Mouse (Mus musculus): ENCODE data around the gene Elf1.

The Elf1 gene

DNA sequence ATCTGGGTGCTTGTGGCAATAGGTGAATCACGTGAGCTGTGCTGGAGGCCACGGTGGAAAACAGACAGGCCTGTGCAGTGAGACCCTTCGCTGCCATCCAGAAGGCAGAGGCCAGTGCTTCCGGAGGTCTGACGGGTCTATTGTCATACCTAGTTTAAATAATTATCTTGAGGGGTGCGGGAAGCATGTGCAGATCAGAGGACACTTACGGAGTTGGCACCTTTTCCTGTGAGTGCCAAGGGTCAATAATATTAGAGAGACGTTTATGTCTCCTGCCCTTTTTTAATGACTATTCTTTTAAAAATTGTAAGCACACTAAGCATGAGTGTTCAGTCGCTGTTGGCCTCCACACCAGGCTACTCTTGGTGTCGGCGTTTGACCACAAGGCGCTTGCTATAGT, 8.2 kb downstream of the Elf1 start:
- in situ Hi-C loops (cut with MseI, MboI), result no loop called here

DNA sequence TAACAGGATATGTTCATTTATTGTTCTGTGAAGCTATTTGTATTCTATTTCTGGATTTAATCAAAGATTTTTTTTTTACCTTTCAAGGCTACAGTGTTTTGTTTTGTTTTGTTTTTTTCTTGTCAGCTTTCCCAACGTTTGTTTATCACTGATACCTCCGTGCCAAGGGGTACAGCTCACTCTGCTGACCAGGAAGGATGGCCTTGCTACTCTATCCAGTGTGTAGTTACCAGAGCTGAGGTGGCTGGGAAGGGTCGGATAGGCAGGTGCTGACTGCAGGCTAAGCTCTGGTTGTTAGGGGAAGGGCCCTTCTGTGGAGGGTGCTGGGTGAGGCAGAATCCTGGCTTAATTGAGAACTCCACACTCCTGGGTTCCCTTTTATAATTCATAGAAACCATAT, 9.3 kb downstream of the Elf1 start:
- in situ Hi-C loops (cut with MseI, MboI), result no loop called here

DNA sequence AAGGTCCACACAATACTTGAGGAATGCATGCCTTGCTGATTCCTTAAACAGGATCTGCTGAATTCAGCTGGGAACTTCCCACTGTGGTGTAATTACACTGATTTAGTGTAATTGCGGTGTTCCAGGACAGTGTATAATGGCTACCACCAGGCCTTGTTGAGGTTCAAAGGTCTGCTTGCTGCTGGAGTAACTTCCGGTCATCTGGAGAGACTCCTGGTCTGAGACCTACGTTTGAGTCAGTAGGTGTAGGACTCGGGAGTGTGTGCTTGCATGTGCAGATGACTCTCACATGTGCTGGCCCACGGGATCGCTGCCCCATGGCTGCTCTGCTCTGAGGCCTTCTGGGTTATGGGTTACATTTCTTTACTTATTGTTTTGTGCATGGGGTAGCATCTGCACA, 13.4 kb downstream of the Elf1 start:
- in situ Hi-C loops (cut with MseI, MboI), result no loop called here

DNA sequence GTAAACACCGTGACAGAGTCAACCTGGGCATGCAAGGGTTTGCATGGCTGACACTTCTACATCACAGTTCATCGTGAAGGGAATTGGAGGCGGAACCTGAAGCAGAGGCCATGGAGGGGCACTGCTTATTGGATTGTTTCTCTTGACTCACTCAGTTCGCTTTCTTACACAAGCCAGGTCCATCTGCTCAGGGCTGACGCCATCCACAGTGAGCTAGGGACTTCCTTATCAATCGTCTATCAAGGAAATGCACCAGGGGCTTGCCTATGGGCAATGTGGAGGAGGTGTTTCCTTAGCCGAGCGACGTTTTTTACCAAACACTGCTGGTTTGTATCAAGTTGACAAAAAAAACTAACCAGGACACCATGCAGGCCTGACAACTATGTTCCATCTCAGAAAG, 18.3 kb downstream of the Elf1 start:
- in situ Hi-C loops (cut with MseI, MboI), result no loop called here

DNA sequence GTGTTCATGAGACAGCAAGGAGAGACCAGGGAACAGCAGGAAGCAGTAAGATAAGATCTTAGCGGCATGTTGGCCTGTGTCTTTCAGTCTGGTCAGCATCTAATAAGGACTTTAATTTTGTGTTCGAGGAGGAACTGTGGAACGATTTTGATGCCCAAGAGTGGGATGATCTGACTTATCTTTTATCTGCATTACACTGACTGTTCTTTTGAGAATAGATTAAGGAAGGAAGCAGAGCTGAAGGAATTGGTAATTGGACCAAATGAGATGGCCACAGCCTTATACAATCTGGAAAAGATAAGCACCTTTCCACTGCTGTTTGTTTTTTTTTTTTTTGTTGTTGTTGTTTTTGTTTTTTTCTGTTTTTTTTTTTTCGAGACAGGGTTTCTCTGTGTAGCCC, 19.8 kb downstream of the Elf1 start:
- in situ Hi-C loops (cut with MseI, MboI), result no loop called here

DNA sequence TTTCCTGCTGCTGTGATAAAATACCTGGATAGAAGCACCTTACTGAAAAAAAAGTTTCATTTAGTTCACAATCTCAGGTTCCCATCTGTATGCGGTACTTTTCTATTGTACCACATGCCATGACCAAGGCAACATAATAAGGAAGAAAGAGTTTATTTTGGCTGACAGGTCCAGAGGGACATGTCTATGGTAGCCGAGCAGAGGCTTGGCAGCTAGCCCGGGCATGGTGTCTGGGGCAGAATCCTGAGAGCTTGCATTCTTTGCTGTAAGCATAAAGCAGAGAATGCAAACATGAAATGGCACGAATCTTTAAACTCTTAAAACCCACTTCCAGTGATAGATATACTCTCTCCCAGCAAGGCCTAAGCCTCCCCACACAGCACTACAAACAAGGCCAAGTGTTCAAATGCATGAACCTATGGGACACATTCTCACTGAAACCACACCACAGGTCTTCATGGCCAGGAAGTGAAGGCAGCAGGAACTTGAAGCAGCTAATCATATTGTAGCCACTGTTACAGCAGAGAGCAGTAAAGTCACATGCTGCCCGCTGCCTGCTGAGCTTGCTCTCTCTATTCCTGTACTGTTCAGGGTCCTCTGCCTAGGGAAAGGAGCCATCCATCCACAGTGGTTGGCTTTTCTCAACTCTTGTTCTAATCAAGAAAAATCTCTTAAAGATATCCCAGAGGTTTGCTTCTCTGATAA, 22.5 kb downstream of the Elf1 start:
- in situ Hi-C loops (cut with MseI, MboI), result no loop called here

DNA sequence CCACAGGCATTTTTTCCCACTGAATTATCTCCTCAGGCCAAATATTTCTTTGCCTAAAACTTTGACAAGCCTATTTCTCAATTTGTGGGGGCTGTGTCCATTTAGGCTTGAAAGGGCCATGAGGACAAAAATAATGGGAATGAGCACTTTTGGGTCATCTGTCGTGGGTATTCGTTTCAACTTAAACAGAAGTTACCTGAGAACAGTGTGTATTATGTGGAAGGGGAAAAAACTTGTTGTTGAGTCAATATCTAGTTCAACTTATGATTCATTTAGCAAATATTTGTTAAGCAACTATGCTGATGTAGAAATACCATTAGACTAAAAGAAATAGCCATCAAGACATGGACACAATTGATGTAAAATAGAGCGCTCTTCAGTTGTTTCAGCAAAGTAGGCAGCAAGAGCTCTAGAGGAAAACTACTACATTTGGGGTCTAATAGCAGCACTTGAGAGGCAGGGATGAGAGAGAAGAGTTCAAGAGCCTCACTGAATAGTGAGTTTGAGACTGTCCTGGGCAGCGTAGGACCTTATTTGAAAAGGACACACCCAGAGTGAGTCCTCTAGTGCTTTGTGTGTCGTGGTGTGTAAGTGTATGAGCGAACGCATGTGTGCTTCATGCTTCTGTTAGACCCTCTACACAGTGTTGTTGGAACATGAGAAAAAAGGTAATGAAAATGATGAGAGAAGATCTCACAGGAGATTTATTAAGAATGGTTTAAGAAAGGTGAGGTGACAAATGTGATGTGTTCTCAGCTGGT, 23.4 kb downstream of the Elf1 start:
- in situ Hi-C loops (cut with MseI, MboI), result no loop called here

DNA sequence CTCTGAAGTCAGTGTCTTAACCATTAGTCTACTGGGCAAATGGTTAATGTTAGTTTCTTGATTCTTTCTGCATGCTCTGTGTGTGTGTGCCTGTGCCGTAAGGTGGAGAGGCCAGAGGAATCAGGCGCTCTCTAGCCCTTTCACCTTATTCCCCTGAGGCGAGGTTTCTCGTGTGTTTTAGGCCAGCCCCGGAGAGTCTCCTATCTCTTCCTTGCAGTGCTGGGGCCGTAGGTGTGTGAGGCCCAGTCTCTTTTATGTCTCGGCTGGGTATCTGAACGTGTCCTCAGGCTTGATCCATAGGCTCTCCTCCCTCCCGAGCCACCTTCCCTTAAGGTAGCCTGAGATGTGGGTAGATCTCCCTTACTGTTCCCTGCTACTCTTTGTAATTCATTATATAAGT, 25.2 kb downstream of the Elf1 start:
- in situ Hi-C loops (cut with MseI, MboI), result no loop called here

DNA sequence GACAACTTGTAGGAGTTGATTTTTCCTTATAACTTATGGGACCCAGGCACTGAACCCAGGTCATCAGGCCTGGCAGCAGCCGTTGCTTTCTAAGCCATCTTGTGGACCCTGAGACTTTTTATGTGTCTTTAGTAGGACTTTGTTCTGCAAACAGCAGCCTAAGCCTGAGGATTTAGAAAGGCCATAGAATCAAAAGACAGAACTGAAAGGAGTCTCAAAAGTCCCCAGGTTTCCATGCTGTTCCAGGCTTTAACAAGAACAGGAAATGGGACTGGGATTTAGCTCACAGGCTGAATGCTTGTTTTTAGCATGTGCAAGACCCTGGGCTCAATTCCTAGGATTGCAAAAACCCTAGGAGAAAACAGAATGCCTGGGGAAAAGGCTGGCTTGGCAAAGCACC, 26.9 kb downstream of the Elf1 start:
- in situ Hi-C loops (cut with MseI, MboI), result no loop called here

DNA sequence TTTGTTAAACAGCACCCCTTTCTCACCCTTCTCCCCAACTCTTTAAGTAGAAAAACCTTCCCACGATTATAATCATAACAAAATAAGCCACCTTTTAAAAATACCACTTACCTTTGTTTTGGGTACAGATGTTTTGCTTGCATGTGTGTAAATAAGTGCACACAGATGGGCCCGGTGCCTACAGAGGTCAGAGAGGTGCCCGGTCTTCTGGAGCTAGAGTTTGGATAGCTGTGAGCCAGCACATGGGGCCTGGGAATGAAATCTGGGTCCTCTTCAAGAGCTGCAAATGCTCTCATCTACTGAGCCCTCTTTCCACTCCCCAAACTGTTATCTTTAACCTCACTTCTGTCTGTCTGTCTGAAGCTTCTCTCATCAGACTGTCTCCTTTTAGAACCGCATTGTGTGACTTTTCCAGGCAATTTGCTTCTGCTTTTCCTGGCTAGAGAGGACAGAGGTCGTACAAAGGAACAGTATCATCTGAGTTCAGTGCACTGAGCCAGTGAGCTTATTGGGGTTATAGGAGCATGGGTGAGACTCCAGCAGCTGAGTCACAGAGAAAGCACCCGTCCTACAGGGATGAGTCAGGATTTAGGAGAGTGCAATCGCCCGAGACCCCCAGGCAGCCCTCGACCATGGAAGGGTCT, 27.8 kb downstream of the Elf1 start:
- in situ Hi-C loops (cut with MseI, MboI), result no loop called here

DNA sequence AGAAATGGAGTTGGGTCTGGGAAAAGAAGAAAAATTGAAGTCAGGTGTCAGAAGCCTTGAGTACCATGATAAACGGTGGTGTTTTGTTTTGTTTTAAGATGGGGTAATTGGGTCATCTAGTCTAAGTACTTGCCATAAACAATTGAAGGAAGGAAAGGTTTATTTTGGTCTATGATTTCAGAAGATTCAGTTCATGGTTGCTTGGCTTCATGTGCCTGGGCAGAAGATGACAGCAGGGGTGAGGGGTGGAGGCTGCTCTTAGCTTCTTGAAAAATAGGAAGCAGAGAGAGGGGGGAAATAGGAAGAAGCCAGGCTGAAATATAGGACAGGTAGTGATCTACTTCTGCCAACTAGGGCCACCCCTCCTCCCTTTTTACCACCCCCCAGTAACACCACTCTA, 30.5 kb downstream of the Elf1 start:
- in situ Hi-C loops (cut with MseI, MboI), result no loop called here

DNA sequence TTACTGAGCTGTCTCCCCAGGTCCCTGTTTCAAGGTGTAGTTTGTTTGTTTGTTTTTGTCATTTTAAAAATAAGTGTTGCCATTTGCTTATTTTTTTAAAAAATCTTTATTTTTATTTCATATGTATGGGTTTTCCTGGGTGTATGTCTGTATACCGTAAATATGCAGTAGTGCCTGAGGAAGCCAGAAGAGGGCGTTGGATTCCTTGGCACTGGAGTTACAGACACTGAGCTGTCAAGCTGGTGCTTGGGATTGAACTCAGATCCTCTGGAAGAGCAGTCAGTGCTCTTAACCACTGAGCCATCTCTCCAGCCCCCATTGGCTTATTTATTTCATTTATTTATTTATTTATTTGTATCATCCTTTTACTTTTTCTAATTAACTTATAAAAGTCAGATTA, 33.0 kb downstream of the Elf1 start:
- in situ Hi-C loops (cut with MseI, MboI), result no loop called here

DNA sequence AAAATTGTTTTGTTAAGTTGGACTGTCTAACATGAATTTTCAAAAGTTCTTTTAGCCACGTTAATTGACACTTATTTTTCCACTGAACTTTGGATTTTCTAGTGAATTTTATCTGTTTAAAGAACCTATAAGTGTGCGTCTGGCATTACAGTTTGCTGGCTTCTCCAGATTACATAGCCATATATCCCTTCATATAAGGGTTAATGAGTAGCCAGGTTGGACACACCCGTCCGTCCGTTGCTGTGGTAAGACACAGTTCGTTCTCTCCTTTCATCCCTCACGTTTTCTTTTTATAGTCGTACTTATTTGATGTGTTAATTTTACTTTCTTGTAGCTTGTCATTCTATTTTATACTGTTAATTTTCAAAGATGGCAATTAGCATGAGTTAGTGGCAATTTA, 34.1 kb downstream of the Elf1 start:
- in situ Hi-C loops (cut with MseI, MboI), result no loop called here

DNA sequence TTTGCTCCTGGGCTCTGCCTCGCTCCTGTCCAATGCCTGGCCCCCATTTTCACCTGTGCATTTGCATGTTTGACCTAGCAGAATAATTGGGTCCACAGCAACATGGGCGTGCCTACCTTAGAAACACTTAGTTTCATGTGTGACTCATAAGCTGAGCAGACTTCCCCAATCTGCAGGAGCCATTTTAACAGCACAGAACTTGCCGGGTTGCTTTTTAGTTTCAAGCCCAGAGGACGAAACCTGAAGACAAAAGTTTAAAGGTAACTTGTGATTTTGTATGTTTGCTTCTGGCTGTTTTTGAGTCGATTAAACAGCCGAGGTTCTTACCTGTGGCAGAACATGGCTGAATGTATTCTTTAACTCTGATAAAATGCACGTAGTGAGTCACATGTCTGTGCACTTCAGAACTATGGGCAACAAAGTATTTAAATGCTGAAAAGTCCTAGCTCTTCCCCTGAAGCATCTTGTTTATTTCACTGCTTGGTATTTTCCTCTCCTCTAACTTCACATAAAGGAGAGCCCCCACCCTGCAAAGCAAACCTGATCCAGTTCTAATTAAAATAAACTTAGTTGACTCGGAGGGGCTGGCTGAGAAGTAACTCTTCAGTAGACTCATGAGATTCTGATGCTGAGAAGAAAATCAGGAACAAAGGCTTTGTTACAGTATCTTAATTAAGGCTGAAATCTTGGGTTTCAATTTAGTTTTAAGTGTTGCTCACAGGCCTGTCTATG, 34.7 kb downstream of the Elf1 start:
- in situ Hi-C loops (cut with MseI, MboI), result no loop called here

DNA sequence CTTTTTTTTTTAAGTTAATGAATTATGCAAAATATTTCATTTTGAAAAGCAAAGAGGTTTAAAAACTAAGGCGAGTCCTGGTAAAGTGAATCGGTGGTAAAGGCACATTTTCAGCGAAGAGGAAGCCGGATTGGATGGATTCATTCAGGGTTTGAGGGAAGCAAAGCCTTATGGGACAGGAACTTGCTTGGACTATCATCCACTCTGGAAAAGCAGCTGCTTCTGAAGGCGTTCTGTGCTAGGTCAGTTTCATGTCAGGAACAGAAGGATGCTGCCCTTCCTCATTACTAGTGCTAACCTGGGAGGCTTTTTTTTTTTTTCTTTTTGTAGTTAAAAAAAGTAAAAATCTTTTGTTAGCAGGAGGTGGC, 35.2 kb downstream of the Elf1 start:
- in situ Hi-C loops (cut with MseI, MboI), result no loop called here

DNA sequence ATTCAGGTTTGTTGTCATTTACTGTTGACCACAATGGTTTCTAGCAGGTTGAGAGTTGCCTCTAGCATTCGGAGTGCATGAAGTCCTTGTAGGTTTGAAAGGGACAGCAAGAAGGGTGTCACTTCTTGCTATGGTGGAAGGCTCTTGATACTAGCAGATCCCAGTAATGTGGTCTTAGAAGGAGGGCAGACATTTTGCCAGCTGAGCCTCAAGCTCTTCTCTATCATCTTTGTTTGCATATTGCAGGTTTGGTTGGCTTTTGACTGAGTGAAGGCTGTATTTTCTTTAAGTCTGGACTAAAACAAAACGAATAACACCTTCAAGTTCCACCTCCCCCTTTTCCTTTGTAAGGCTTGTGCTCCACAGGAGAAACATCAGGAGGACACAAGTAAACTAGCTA, 35.8 kb downstream of the Elf1 start:
- in situ Hi-C loops (cut with MseI, MboI), result no loop called here

DNA sequence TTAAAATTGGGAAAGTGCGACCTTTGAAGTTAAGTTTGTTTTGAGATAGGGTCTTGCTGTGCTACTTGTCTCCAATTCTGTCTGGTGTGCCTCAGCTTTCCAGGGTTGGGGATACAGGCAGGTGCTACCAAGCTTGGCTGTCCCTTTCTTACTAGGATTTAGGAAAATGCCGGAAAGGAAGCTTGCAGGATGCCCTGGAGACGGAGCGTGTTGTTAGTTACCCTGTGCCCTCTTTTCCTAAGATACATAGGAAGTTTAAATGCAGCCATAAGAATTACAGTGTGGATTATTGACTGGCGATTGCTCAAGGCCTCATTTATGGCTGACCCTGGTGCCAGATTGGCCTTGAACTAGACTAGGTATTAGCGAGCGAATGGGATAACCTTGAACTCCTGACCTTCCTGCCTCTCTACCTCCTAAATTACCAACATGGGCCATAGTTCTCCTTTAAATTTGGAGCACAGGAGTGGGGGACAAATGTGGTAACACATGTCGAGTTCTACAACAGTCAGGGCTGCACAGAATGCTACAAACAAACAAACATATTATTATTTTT, 36.3 kb downstream of the Elf1 start:
- in situ Hi-C loops (cut with MseI, MboI), result no loop called here

DNA sequence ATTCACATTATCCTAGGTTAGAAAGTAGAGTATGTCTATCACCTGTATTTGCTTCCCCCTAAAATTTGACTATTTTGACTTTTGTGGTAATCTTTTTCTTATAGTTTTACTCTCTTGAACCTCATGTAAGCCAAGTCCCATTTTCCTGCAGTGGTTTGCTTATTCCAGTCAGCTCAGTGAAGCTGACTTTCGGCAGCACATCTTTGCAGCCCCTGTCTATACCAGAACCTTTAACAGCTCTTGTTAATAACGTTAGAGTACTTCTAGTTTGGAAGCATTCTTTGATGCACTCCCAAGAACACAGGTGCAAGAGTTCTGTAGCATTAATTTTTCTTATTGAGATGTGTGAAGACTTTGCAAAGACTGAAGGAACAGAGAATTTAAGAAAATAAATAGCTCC, 37.1 kb downstream of the Elf1 start:
- in situ Hi-C loops (cut with MseI, MboI), result no loop called here

DNA sequence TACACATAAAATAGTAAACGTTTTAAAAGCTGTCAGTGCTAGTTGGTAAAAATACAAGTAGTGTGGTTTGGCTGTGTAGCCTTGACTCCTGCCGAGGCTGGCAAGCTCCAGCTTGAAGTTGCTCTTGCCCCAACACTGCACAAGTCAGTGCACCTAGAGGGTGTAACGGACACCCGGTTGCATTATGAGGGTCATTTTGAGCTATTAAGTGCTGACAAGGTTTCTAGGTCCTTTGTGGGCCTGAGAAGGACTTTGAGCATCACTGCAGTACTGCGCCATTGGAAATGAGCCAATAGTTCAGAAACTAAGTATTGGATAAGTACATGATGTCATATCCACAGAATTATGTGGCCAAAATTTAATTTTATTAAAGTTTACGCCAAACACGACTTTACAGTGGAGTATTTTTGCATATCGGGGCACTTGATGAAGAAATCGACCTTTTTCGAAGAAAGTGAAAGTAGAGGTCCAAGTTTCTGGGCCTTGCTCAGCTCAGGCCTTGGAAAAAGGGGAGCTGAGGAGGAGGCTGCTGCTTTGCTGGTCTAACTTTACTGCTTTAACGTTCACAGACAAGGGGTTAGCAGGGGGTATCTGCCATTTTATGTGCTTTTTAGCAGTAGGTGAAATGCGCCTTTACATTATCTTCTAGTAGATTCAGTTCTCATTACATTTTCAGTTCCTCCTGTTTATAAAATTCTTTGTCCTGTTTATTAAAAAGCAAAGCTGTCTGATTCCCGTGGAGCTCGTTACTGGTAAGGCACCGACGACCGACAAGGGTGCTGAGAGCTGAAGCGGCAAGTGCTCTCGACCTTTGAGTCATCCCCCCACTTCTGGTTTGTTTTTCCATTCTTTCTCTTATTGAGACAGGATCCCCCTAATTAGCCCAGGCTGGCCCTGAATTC, 38.0 kb downstream of the Elf1 start:
- in situ Hi-C loops (cut with MseI, MboI), result no loop called here

DNA sequence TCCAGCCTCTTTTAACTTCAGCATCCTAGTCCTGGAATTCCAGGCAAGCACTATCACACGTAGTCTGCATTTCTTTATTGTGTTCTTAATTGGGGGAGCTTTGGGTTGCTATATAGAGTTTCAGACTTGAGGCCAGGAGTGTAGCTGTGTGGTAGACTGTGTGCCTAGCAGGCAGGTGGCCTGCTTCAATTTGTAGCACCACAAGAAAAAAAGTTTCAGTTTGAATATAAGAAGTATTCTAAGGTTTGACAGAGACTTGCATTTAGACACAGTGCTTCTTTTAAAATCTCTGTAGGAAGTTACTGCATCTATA, 38.6 kb downstream of the Elf1 start:
- in situ Hi-C loops (cut with MseI, MboI), result no loop called here

DNA sequence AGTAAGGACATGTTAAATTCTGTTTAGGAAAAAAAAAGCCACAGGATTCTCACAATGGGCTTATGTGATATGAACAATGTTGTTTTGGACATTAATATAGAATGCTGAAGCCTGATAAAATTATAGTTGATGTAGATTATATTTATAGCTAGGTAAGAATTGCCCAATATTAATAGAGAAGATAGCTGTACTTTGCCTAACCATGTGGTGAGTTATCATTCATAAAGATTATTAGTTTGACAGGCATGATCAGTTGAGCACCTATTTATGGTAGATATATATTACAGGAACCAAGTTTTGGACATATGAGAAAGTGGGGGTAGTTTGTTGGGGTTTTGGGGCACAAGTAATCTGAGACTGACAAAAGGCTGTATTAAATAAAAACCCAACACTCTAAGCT, 39.6 kb downstream of the Elf1 start:
- in situ Hi-C loops (cut with MseI, MboI), result no loop called here
